Mouse (Mus musculus) ES-E14 (cell line): ENCODE results near the gene Magi1.

ENCODE experiments used
- HCFC1 ChIP-seq: IDR thresholded peaks from 2 replicates; pipeline ENCODE4 v1.6.1; 2012; ENCODE audit warnings: low read length, inconsistent platforms, borderline replicate concordance; ENCODE audit not compliant: insufficient read depth
- MAFK ChIP-seq: IDR thresholded peaks from 2 replicates; pipeline ENCODE4 v1.6.1; 2014; ENCODE audit warnings: mild to moderate bottlenecking, low read depth, low read length, inconsistent platforms; ENCODE audit not compliant: insufficient read depth
- ZC3H11A ChIP-seq: IDR thresholded peaks from 2 replicates; pipeline ENCODE4 v1.6.1; 2012; ENCODE audit warnings: low read depth, mild to moderate bottlenecking, inconsistent platforms, low read length, borderline replicate concordance
- ZNF384 ChIP-seq: IDR thresholded peaks from 2 replicates; pipeline ENCODE4 v1.6.1; 2012; ENCODE audit warnings: low read depth, low read length, inconsistent platforms

DNA sequence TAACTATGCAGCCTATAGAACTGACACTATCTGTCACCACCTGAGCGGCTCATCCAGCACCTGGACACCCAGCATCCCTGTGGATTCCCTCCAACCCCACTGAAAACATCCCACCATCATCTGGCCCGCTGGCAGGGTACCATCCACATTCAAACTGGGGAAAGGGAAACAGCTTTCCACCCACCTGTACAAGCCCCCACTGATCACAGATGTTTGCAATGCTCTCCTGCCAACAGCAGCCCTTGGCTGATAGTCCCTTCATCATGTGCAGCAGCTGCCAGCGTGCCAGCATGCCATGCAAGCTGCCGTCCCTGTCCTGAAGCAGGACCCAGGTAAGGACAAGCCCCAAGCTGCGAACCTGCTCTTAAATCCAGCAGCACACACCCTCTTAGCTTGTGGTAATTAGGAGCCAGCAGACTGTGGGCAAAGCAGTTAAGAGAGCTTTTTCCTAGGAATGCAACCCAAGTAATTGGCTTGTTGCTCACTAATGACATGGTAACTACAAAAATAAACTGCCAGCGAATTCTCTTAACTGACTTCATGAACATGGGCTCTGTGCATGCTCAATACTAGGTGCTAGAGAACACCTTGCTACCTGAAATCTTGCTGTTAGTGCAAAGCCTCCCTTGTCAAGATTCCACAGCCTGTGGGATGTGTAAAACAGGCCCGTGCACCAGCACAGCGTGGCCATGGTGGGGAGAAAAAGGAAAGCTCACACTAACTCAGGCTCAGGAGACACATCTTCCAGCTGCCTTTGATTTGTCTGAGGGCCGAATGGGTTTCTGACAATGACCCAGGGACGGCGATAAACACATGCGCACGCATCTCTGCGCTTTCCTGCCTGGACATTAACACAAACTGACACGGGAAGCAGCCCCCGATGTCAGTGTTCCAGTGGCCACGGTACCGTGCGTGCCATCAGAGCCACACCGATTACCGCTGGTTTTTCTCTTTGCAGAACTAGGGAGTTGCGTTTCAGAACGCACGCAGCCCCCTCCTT lies 568.2 kb downstream of the Magi1 start:
- TF ChIP-seq HCFC1, result no peak
- no peak for TF ChIP-seq MAFK
- TF ChIP-seq ZNF384, result no peak
- no peak for TF ChIP-seq ZC3H11A
